Mouse (Mus musculus) liver, postnatal 0 days (tissue): ENCODE measurements around the gene Tmem260.

Experiments used
- CTCF ChIP-seq: sonication (generic); IDR thresholded peaks from 2 replicates; pipeline ENCODE4 v1.5.1; 2016; ENCODE audit warnings: antibody characterized with exemption, low read depth
- EP300 ChIP-seq: IDR thresholded peaks from 2 replicates; pipeline ENCODE4 v1.6.1; 2016; ENCODE audit warnings: antibody characterized with exemption, low read depth, mild to moderate bottlenecking

DNA sequence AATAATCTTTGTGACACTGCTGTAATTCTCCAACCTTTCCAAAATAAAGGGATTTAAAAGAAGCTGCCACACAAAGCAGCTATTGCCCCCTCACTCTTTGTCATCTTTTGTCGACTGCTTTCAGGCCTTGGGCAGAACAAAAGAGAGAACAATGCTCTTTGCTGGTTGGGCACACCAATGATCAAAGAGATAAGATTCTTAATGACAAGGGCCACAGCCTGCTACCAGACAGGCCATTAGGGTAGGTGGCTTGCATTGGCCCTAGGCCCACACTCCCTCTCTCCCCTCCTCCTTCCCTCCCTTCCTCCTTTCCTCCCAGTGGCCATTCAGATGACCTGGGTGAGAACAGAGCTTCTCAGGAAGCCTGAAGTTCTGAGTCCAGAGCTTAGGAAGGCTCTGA lies 77.4 kb downstream of the Tmem260 start:
- TF ChIP-seq EP300 (no peak), CTCF (no peak)
